Mouse (Mus musculus) adrenal gland, postnatal 0 days (tissue): ENCODE results near the gene Ppp2r1b. TPM values are rescaled to one million over a fixed set of nuclear protein-coding genes. Genes with fewer than 3 reads are reported as not detected.

Experiments
- polyA plus RNA-seq: library from polyadenylated mRNA; unstranded; fragments of >200 nt; fragmentation: Nextera tagmentation; extraction: Ambion mirVana; gene quantifications from 2 replicates; pipeline ENCODE4 v1.2.1, GENCODE M21; 2015

Gene Ppp2r1b
- polyA plus RNA-seq = 14.4 and 22.7 TPM in 2 replicates

DNA sequence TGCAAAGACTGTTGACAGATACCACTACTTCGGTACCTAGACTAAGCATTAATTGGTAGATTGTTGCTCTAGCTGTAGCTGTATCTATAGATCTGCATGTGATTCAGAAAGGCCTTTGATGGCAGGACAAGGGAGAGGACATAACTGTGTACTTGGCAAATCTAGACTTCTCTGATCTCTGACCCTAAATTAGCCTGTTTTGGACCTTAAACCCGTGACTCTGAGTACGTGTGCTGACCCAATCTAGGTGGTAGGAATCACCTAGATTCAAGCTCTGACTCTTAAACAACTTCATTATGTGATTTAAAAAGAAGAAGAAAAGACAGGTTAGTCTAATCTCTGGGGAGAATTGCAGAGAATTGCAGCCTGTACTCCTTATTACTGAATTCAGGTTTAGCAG lies at the start of gene Ppp2r1b:
Gene Ppp2r1b, plus strand, starts transcription at position 221 of the 400 bp plus-strand sequence.

Other genes starting within 250 kb of the Ppp2r1b start
- gene Sdhd, start 241.5 kb upstream of the Ppp2r1b start, polyA plus RNA-seq = 387 and 421 TPM in 2 replicates
- 516 and 1,009 TPM in 2 replicates for gene Timm8b, start 241.4 kb upstream of the Ppp2r1b start, polyA plus RNA-seq
- 4.1 and 4.4 TPM in 2 replicates for gene Pih1d2, start 228.0 kb upstream of the Ppp2r1b start, polyA plus RNA-seq
- 20.6 and 22.3 TPM in 2 replicates for gene Nkapd1, start 227.8 kb upstream of the Ppp2r1b start, polyA plus RNA-seq
- gene Dlat, start 185.5 kb upstream of the Ppp2r1b start, polyA plus RNA-seq = 33.7 and 50.9 TPM in 2 replicates
- gene Dixdc1, start 105.8 kb upstream of the Ppp2r1b start, polyA plus RNA-seq = 6.4 and 10.8 TPM in 2 replicates
- 11.2 and 17.0 TPM in 2 replicates for gene 2310030G06Rik, start 98.8 kb upstream of the Ppp2r1b start, polyA plus RNA-seq
- gene Cryab, start 94.0 kb upstream of the Ppp2r1b start, polyA plus RNA-seq = 112 and 178 TPM in 2 replicates
- 14.4 and 35.5 TPM in 2 replicates for gene Hspb2, start 92.9 kb upstream of the Ppp2r1b start, polyA plus RNA-seq
- gene Fdxacb1, start 77.1 kb upstream of the Ppp2r1b start, polyA plus RNA-seq = 7.8 and 9.9 TPM in 2 replicates
- 18.2 and 22.4 TPM in 2 replicates for gene Alg9, start 70.3 kb upstream of the Ppp2r1b start, polyA plus RNA-seq
- gene 1110032A03Rik, start 69.8 kb upstream of the Ppp2r1b start, polyA plus RNA-seq = 91.2 and 102 TPM in 2 replicates
- gene Sik2, start 163.8 kb downstream of the Ppp2r1b start, polyA plus RNA-seq = 14.0 and 14.3 TPM in 2 replicates
- gene Btg4, start 215.6 kb downstream of the Ppp2r1b start, polyA plus RNA-seq = not detected in 2 replicates
- gene Layn, start 231.8 kb downstream of the Ppp2r1b start, polyA plus RNA-seq = 8.7 and 9.7 TPM in 2 replicates